Comparison of ENCODE assay signal across 12 mouse cellular contexts in the genomic region with DNA sequence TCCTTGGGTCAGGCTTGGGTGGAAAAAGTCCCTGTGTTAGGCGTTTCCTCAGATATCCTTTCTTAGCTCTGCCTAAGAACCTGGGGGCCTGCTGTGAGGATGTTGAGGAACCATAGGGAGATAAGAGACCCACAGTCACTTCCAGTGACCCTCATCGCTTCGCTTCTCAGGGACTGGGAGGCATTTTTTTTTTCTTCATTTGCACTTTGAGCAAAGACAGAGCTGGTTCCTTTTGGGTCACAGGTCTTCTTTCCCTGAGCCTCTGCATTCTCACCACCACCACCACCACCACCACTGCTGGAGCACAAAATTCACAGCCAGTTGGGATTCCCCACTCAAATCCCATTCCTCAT. TPM values are rescaled to one million over a fixed set of nuclear protein-coding genes. Genes with fewer than 3 reads are reported as not detected.
DNase-seq lines count a peak whose midpoint lies in the region; ATAC-seq lines count a peak whose summit lies in the region.
"Had no signal": no experiment of that assay in that cellular context is flagged by ENCODE, and none has a peak within 500 bp of the region (broad histone marks: within the 10 kb centered on the region; RNA-seq: fewer than 3 reads in every experiment).

No protein-coding gene starts in this region.

- DNase-seq in embryonic facial prominence, embryonic 10.5 days (ENCODE audit: low spot score), result no peak
- no peak for DNase-seq in hindbrain, embryonic 11.5 days (ENCODE audit: low spot score)
- no peak for DNase-seq in neural tube, embryonic 10.5 days (ENCODE audit: extremely low spot score, low spot score)
- no peak for DNase-seq in adrenal gland, postnatal 14 days
- DNase-seq: adrenal gland, postnatal 36 days; cerebellum, adult 9-10 months had no signal

- peaks cover 20% of the 10 kb centered on the region for H3K36me3 ChIP-seq in embryonic facial prominence, embryonic 12.5 days
- peaks cover 27% of the 10 kb centered on the region for H3K36me3 ChIP-seq in embryonic facial prominence, embryonic 10.5 days (replicated peaks)
- 0 out of 2 replicates have a peak, but pooled peaks cover 2% of the 10 kb centered on the region for H3K36me3 ChIP-seq in hindbrain, embryonic 12.5 days
- no peaks in the 10 kb centered on the region for H3K36me3 ChIP-seq in hindbrain, embryonic 11.5 days (ENCODE audit: control insufficient read depth, insufficient read depth, low read length)
- H3K36me3 ChIP-seq in neural tube, embryonic 12.5 days, result peaks cover 9% of the 10 kb centered on the region; the same call in 1 of the 2 replicates
- H3K36me3 ChIP-seq in stomach, embryonic 15.5 days, result peaks cover 4% of the 10 kb centered on the region; the same call in 1 of the 2 replicates
- H3K36me3 ChIP-seq: liver, embryonic 15.5 days had no signal

- peak overlapping the region; percentile 45; the same call in 1 of the 2 replicates for H3K4me2 ChIP-seq in embryonic facial prominence, embryonic 12.5 days (replicated peaks)
- H3K4me2 ChIP-seq in hindbrain, embryonic 12.5 days (replicated peaks), result no peak overlapping the region
- H3K4me2 ChIP-seq in hindbrain, embryonic 11.5 days (replicated peaks; ENCODE audit: low read depth, low read length), result no peak overlapping the region
- peak overlapping the region; percentile 52 for H3K4me2 ChIP-seq in neural tube, embryonic 12.5 days (replicated peaks)
- peak overlapping the region; percentile 38; the same call in 1 of the 2 replicates for H3K4me2 ChIP-seq in stomach, embryonic 15.5 days

- 13% methylated on average over 3 of the region's 3 CpGs for WGBS in embryonic facial prominence, embryonic 12.5 days
- 18% methylated on average over 3 of the region's 3 CpGs for WGBS in embryonic facial prominence, embryonic 10.5 days
- WGBS in hindbrain, embryonic 12.5 days, result 11% methylated on average over 3 of the region's 3 CpGs
- WGBS in hindbrain, embryonic 11.5 days, result 14% methylated on average over 3 of the region's 3 CpGs
- 13% methylated on average over 3 of the region's 3 CpGs for WGBS in neural tube, embryonic 12.5 days
- 34% methylated on average over 3 of the region's 3 CpGs for WGBS in stomach, embryonic 15.5 days

- H3K4me3 ChIP-seq in embryonic facial prominence, embryonic 12.5 days, result peak overlapping the region; percentile 22; the same call in 1 of the 2 replicates
- no peak overlapping the region for H3K4me3 ChIP-seq in embryonic facial prominence, embryonic 10.5 days
- 0 out of 2 replicates have a peak overlapping the region, but pooled peaks have one; percentile 21 for H3K4me3 ChIP-seq in hindbrain, embryonic 12.5 days
- H3K4me3 ChIP-seq in hindbrain, embryonic 11.5 days (ENCODE audit: low read depth, low read length), result no peak overlapping the region
- no peak overlapping the region for H3K4me3 ChIP-seq in neural tube, embryonic 12.5 days
- no peak overlapping the region; the same call in 1 of the 2 replicates for H3K4me3 ChIP-seq in stomach, embryonic 15.5 days (replicated peaks)

- ATAC-seq in embryonic facial prominence, embryonic 12.5 days (ENCODE audit: insufficient number of reproducible peaks, insufficient read depth, low FRiP score, low TSS enrichment), result no peak
- ATAC-seq in hindbrain, embryonic 12.5 days (ENCODE audit: low FRiP score), result no peak
- no peak for ATAC-seq in hindbrain, embryonic 11.5 days (ENCODE audit: low FRiP score)
- no peak for ATAC-seq in neural tube, embryonic 12.5 days (ENCODE audit: low FRiP score, low read depth)
- no peak for ATAC-seq in stomach, embryonic 15.5 days (ENCODE audit: insufficient read depth, low FRiP score, low read depth)

- H3K9me3 ChIP-seq in embryonic facial prominence, embryonic 12.5 days, result no peaks in the 10 kb centered on the region
- no peaks in the 10 kb centered on the region for H3K9me3 ChIP-seq in embryonic facial prominence, embryonic 10.5 days
- H3K9me3 ChIP-seq in hindbrain, embryonic 12.5 days (replicated peaks), result no peaks in the 10 kb centered on the region
- no peaks in the 10 kb centered on the region for H3K9me3 ChIP-seq in hindbrain, embryonic 11.5 days (ENCODE audit: control insufficient read depth, low read length)
- no peaks in the 10 kb centered on the region for H3K9me3 ChIP-seq in neural tube, embryonic 12.5 days
- no peaks in the 10 kb centered on the region for H3K9me3 ChIP-seq in stomach, embryonic 15.5 days
- H3K9me3 ChIP-seq: liver, embryonic 15.5 days had no signal

- H3K27ac ChIP-seq in embryonic facial prominence, embryonic 12.5 days, result no peak overlapping the region
- H3K27ac ChIP-seq in embryonic facial prominence, embryonic 10.5 days (replicated peaks), result no peak overlapping the region
- H3K27ac ChIP-seq in hindbrain, embryonic 12.5 days, result no peak overlapping the region
- H3K27ac ChIP-seq in hindbrain, embryonic 11.5 days (ENCODE audit: low read depth, low read length), result no peak overlapping the region
- H3K27ac ChIP-seq in neural tube, embryonic 12.5 days, result no peak overlapping the region
- no peak overlapping the region for H3K27ac ChIP-seq in stomach, embryonic 15.5 days
- H3K27ac ChIP-seq: liver, embryonic 15.5 days had no signal

- no peak overlapping the region for H3K9ac ChIP-seq in embryonic facial prominence, embryonic 12.5 days
- no peak overlapping the region for H3K9ac ChIP-seq in hindbrain, embryonic 12.5 days
- H3K9ac ChIP-seq in hindbrain, embryonic 11.5 days (ENCODE audit: low read depth, low read length), result no peak overlapping the region
- no peak overlapping the region for H3K9ac ChIP-seq in neural tube, embryonic 12.5 days
- H3K9ac ChIP-seq in stomach, embryonic 15.5 days, result no peak overlapping the region
- H3K9ac ChIP-seq: liver, embryonic 15.5 days had no signal

- H3K4me1 ChIP-seq in embryonic facial prominence, embryonic 12.5 days, result peaks cover 46% of the 10 kb centered on the region
- peaks cover 65% of the 10 kb centered on the region for H3K4me1 ChIP-seq in embryonic facial prominence, embryonic 10.5 days
- H3K4me1 ChIP-seq in hindbrain, embryonic 12.5 days, result peaks cover 41% of the 10 kb centered on the region
- peaks cover 15% of the 10 kb centered on the region for H3K4me1 ChIP-seq in hindbrain, embryonic 11.5 days (replicated peaks; ENCODE audit: control insufficient read depth, insufficient read depth, low read length)
- peaks cover 40% of the 10 kb centered on the region for H3K4me1 ChIP-seq in neural tube, embryonic 12.5 days
- peaks cover 35% of the 10 kb centered on the region for H3K4me1 ChIP-seq in stomach, embryonic 15.5 days

- H3K27me3 ChIP-seq in embryonic facial prominence, embryonic 12.5 days, result peaks cover 58% of the 10 kb centered on the region
- H3K27me3 ChIP-seq in embryonic facial prominence, embryonic 10.5 days (replicated peaks; ENCODE audit: low read depth, poor library complexity, severe bottlenecking), result peaks cover 99% of the 10 kb centered on the region
- peaks cover 74% of the 10 kb centered on the region for H3K27me3 ChIP-seq in hindbrain, embryonic 12.5 days
- H3K27me3 ChIP-seq in hindbrain, embryonic 11.5 days (ENCODE audit: control insufficient read depth, insufficient read depth, low read length), result peaks cover 48% of the 10 kb centered on the region
- H3K27me3 ChIP-seq in neural tube, embryonic 12.5 days (replicated peaks), result peaks cover 66% of the 10 kb centered on the region
- peaks cover 62% of the 10 kb centered on the region for H3K27me3 ChIP-seq in stomach, embryonic 15.5 days (replicated peaks)

RNA-seq across cellular contexts. Expression of gene Slc26a10, which starts 0.2 kb away (rescaled TPM):
- polyA plus RNA-seq in embryonic facial prominence, embryonic 12.5 days (2016; fragmentation: Nextera tagmentation; extraction: Ambion mirVana), result 1.9 and 3.0 TPM in 2 replicates
- polyA plus RNA-seq in embryonic facial prominence, embryonic 10.5 days (2016; fragmentation: Nextera tagmentation; extraction: Ambion mirVana), result 2.1 and 2.9 TPM in 2 replicates
- 1.2 and 2.2 TPM in 2 replicates for polyA plus RNA-seq in hindbrain, embryonic 12.5 days (2016; fragmentation: Nextera tagmentation; extraction: Ambion mirVana)
- 0.73 and 0.96 TPM in 2 replicates for polyA plus RNA-seq in hindbrain, embryonic 11.5 days (2014; fragmentation: Nextera tagmentation; extraction: Ambion mirVana)
- polyA plus RNA-seq in neural tube, embryonic 12.5 days (2016; fragmentation: Nextera tagmentation; extraction: Ambion mirVana), result 1.5 and 1.8 TPM in 2 replicates
- polyA plus RNA-seq in stomach, embryonic 15.5 days (2015; fragmentation: Nextera tagmentation; extraction: Ambion mirVana), result 1.1 and 1.3 TPM in 2 replicates
- total RNA-seq in adrenal gland, postnatal 14 days (2021), result 10.4 and 10.8 TPM in 2 replicates

RNA-seq across cellular contexts. Expression of gene Arhgef25, which starts 9.2 kb away (rescaled TPM):
- 85.0 and 96.5 TPM in 2 replicates for polyA plus RNA-seq in embryonic facial prominence, embryonic 12.5 days (2016; fragmentation: Nextera tagmentation; extraction: Ambion mirVana)
- polyA plus RNA-seq in embryonic facial prominence, embryonic 10.5 days (2016; fragmentation: Nextera tagmentation; extraction: Ambion mirVana), result 26.9 and 29.6 TPM in 2 replicates
- polyA plus RNA-seq in hindbrain, embryonic 12.5 days (2016; fragmentation: Nextera tagmentation; extraction: Ambion mirVana), result 52.2 and 61.4 TPM in 2 replicates
- polyA plus RNA-seq in hindbrain, embryonic 11.5 days (2014; fragmentation: Nextera tagmentation; extraction: Ambion mirVana), result 30.1 and 32.0 TPM in 2 replicates
- polyA plus RNA-seq in neural tube, embryonic 12.5 days (2016; fragmentation: Nextera tagmentation; extraction: Ambion mirVana), result 43.3 and 43.6 TPM in 2 replicates
- polyA plus RNA-seq in stomach, embryonic 15.5 days (2015; fragmentation: Nextera tagmentation; extraction: Ambion mirVana), result 65.9 and 69.9 TPM in 2 replicates
- total RNA-seq in adrenal gland, postnatal 14 days (2021), result 22.3 and 28.5 TPM in 2 replicates
- total RNA-seq: monocyte, adult 5-6 weeks had no signal

RNA-seq across cellular contexts. Expression of gene Dtx3, which starts 14.9 kb away (rescaled TPM):
- 172 and 173 TPM in 2 replicates for polyA plus RNA-seq in embryonic facial prominence, embryonic 12.5 days (2016; fragmentation: Nextera tagmentation; extraction: Ambion mirVana)
- 107 and 115 TPM in 2 replicates for polyA plus RNA-seq in embryonic facial prominence, embryonic 10.5 days (2016; fragmentation: Nextera tagmentation; extraction: Ambion mirVana)
- 199 and 203 TPM in 2 replicates for polyA plus RNA-seq in hindbrain, embryonic 12.5 days (2016; fragmentation: Nextera tagmentation; extraction: Ambion mirVana)
- polyA plus RNA-seq in hindbrain, embryonic 11.5 days (2014; fragmentation: Nextera tagmentation; extraction: Ambion mirVana), result 143 and 158 TPM in 2 replicates
- 189 and 199 TPM in 2 replicates for polyA plus RNA-seq in neural tube, embryonic 12.5 days (2016; fragmentation: Nextera tagmentation; extraction: Ambion mirVana)
- polyA plus RNA-seq in stomach, embryonic 15.5 days (2015; fragmentation: Nextera tagmentation; extraction: Ambion mirVana), result 90.4 and 106 TPM in 2 replicates
- total RNA-seq in adrenal gland, postnatal 14 days (2021), result 60.7 and 66.5 TPM in 2 replicates

RNA-seq across cellular contexts. Expression of gene B4galnt1, which starts 15.6 kb away (rescaled TPM):
- 4.6 and 6.2 TPM in 2 replicates for polyA plus RNA-seq in embryonic facial prominence, embryonic 12.5 days (2016; fragmentation: Nextera tagmentation; extraction: Ambion mirVana)
- polyA plus RNA-seq in embryonic facial prominence, embryonic 10.5 days (2016; fragmentation: Nextera tagmentation; extraction: Ambion mirVana), result 3.0 and 3.8 TPM in 2 replicates
- 21.6 and 25.8 TPM in 2 replicates for polyA plus RNA-seq in hindbrain, embryonic 12.5 days (2016; fragmentation: Nextera tagmentation; extraction: Ambion mirVana)
- 10.4 and 12.4 TPM in 2 replicates for polyA plus RNA-seq in hindbrain, embryonic 11.5 days (2014; fragmentation: Nextera tagmentation; extraction: Ambion mirVana)
- 29.2 and 31.5 TPM in 2 replicates for polyA plus RNA-seq in neural tube, embryonic 12.5 days (2016; fragmentation: Nextera tagmentation; extraction: Ambion mirVana)
- polyA plus RNA-seq in stomach, embryonic 15.5 days (2015; fragmentation: Nextera tagmentation; extraction: Ambion mirVana), result 29.4 and 31.4 TPM in 2 replicates
- total RNA-seq in adrenal gland, postnatal 14 days (2021), result 14.6 and 24.7 TPM in 2 replicates

RNA-seq across cellular contexts. Expression of gene Pip4k2c, which starts 30.7 kb away (rescaled TPM):
- polyA plus RNA-seq in embryonic facial prominence, embryonic 12.5 days (2016; fragmentation: Nextera tagmentation; extraction: Ambion mirVana), result 29.0 and 30.5 TPM in 2 replicates
- polyA plus RNA-seq in embryonic facial prominence, embryonic 10.5 days (2016; fragmentation: Nextera tagmentation; extraction: Ambion mirVana), result 25.3 and 25.9 TPM in 2 replicates
- 23.2 and 24.9 TPM in 2 replicates for polyA plus RNA-seq in hindbrain, embryonic 12.5 days (2016; fragmentation: Nextera tagmentation; extraction: Ambion mirVana)
- 11.8 and 12.9 TPM in 2 replicates for polyA plus RNA-seq in hindbrain, embryonic 11.5 days (2014; fragmentation: Nextera tagmentation; extraction: Ambion mirVana)
- polyA plus RNA-seq in neural tube, embryonic 12.5 days (2016; fragmentation: Nextera tagmentation; extraction: Ambion mirVana), result 22.0 and 22.4 TPM in 2 replicates
- polyA plus RNA-seq in stomach, embryonic 15.5 days (2015; fragmentation: Nextera tagmentation; extraction: Ambion mirVana), result 29.9 and 32.3 TPM in 2 replicates
- total RNA-seq in adrenal gland, postnatal 14 days (2021), result 28.5 and 29.2 TPM in 2 replicates

Comparison
In these comparisons a context has a peak if more than half of its experiments do, and no peak if none do; other contexts are left out.
1. H3K4me3 ChIP-seq: peak in embryonic facial prominence, embryonic 12.5 days (single experiment) and hindbrain, embryonic 12.5 days (single experiment); none in embryonic facial prominence, embryonic 10.5 days (single experiment), hindbrain, embryonic 11.5 days (single experiment), neural tube, embryonic 12.5 days (single experiment) and stomach, embryonic 15.5 days (single experiment).
2. H3K4me2 ChIP-seq: peak in embryonic facial prominence, embryonic 12.5 days (single experiment), neural tube, embryonic 12.5 days (single experiment) and stomach, embryonic 15.5 days (single experiment); none in hindbrain, embryonic 12.5 days (single experiment) and hindbrain, embryonic 11.5 days (single experiment).